Mouse (Mus musculus) hindbrain, embryonic 14.5 days (tissue): ENCODE data around the gene Stat4. TPM values are rescaled to one million over a fixed set of nuclear protein-coding genes. Genes with fewer than 3 reads are reported as not detected.

Experiments
- ATAC-seq: fragments of 200-750 bp; cut with Nextera tagmentation; 2 replicates; pipeline ENCODE4 v1.8.0; 2017; ENCODE audit warnings: moderate number of reproducible peaks, mild to moderate bottlenecking, moderate TSS enrichment, moderate library complexity; ENCODE audit not compliant: low FRiP score
- DNase-seq: peaks from one replicate; pipeline ENCODE4 v3.0.0-alpha.2; 2015; ENCODE audit warnings: low spot score
- H3K27ac ChIP-seq: fragments of 300-500 bp; sonication (generic); 2 replicates; pipeline ENCODE4 v1.5.1; 2014; ENCODE audit warnings: mild to moderate bottlenecking, moderate library complexity
- H3K27me3 ChIP-seq: fragments of 300-500 bp; sonication (generic); 2 replicates; pipeline ENCODE4 v1.6.1; 2014; ENCODE audit warnings: mild to moderate bottlenecking, low read length, mixed read lengths; ENCODE audit not compliant: control insufficient read depth, insufficient read depth
- H3K36me3 ChIP-seq: fragments of 300-500 bp; sonication (generic); replicated peaks from 2 replicates; pipeline ENCODE4 v1.6.1; 2014; ENCODE audit not compliant: control insufficient read depth, insufficient read depth
- H3K4me1 ChIP-seq: fragments of 300-500 bp; sonication (generic); replicated peaks from 2 replicates; pipeline ENCODE4 v1.6.1; 2014; ENCODE audit warnings: antibody characterized with exemption, low read length, mixed read lengths; ENCODE audit not compliant: control insufficient read depth, insufficient read depth
- H3K4me2 ChIP-seq: fragments of 300-500 bp; sonication (generic); replicated peaks from 2 replicates; pipeline ENCODE4 v1.6.1; 2014; ENCODE audit warnings: mild to moderate bottlenecking, moderate library complexity
- H3K4me3 ChIP-seq: fragments of 300-500 bp; sonication (generic); replicated peaks from 2 replicates; pipeline ENCODE4 v1.5.1; 2014; ENCODE audit warnings: mild to moderate bottlenecking, low read length
- H3K9ac ChIP-seq: fragments of 300-500 bp; sonication (generic); 2 replicates; pipeline ENCODE4 v1.6.1; 2014
- H3K9me3 ChIP-seq: fragments of 300-500 bp; sonication (generic); 2 replicates; pipeline ENCODE4 v1.6.1; 2016; ENCODE audit warnings: low read length; ENCODE audit not compliant: control insufficient read depth
- WGBS: fragments of 180-500 bp; shearing (Covaris S2); extraction: QIAGEN DNeasy Blood & Tissue Kit; methylation state at CpG from one replicate; pipeline ENCODE4 v1.1.7; 2014; 5-methylcytosine and 5-hydroxymethylcytosine counted together
- polyA plus RNA-seq: library from polyadenylated mRNA; unstranded; fragments of >200 nt; fragmentation: Nextera tagmentation; extraction: Ambion mirVana; gene quantifications from 2 replicates; pipeline ENCODE4 v1.2.1, GENCODE M21; 2014

Gene Stat4
- polyA plus RNA-seq, 1 experiment from 2014 or later, result 0.50 TPM

- Histone ChIP-seq H3K4me1 (0 out of 2 replicates have a peak, but pooled peaks cover 7% of the 10 kb centered on the region), H3K9ac (no peak overlapping the region), H3K4me2 (no peak overlapping the region), H3K4me3 (no peak overlapping the region), H3K9me3 (no peaks in the 10 kb centered on the region), H3K27ac (no peak overlapping the region), H3K27me3 (peaks cover 8% of the 10 kb centered on the region; the same call in 1 of the 2 replicates), H3K36me3 (no peaks in the 10 kb centered on the region)
- DNase-seq, result no peak
- ATAC-seq, result no peak
- 83% methylated on average over 7 of the region's 7 CpGs for WGBS
Measured at GRCm38 (mm10) chr1:52012757-52013156, 25.8 kb downstream of the Stat4 start.

- Histone ChIP-seq H3K27ac (no peak overlapping the region), H3K9ac (no peak overlapping the region), H3K27me3 (no peaks in the 10 kb centered on the region), H3K4me1 (no peaks in the 10 kb centered on the region), H3K9me3 (no peaks in the 10 kb centered on the region), H3K4me2 (no peak overlapping the region), H3K36me3 (no peaks in the 10 kb centered on the region), H3K4me3 (no peak overlapping the region)
- ATAC-seq (no peak), DNase-seq (no peak)
- WGBS, result 75% methylated on average over 4 of the region's 4 CpGs
Measured at GRCm38 (mm10) chr1:52019621-52020020, 32.7 kb downstream of the Stat4 start.

- H3K4me1 ChIP-seq, result no peaks in the 10 kb centered on the region
- H3K4me2 ChIP-seq, result no peak overlapping the region
- DNase-seq, result no peak
- ATAC-seq, result no peak
- H3K36me3 ChIP-seq, result no peaks in the 10 kb centered on the region
- H3K27me3 ChIP-seq, result no peaks in the 10 kb centered on the region
- H3K9me3 ChIP-seq, result no peaks in the 10 kb centered on the region
- no peak overlapping the region for H3K27ac ChIP-seq
- WGBS, result 87% methylated on average over 4 of the region's 4 CpGs
- no peak overlapping the region for H3K4me3 ChIP-seq
- H3K9ac ChIP-seq, result no peak overlapping the region
Measured at GRCm38 (mm10) chr1:52021936-52022725, 35.2 kb downstream of the Stat4 start.

- Histone ChIP-seq H3K9ac (no peak overlapping the region), H3K27me3 (no peaks in the 10 kb centered on the region), H3K4me1 (no peaks in the 10 kb centered on the region), H3K4me3 (no peak overlapping the region), H3K27ac (no peak overlapping the region), H3K4me2 (no peak overlapping the region), H3K36me3 (no peaks in the 10 kb centered on the region), H3K9me3 (no peaks in the 10 kb centered on the region)
- DNase-seq (no peak), ATAC-seq (no peak)
- WGBS, result 91% methylated on average over 5 of the region's 5 CpGs
Measured at GRCm38 (mm10) chr1:52028686-52029085, 41.7 kb downstream of the Stat4 start.

GRCm38 (mm10) chr1:52034816-52035752 lies 48.1 kb downstream of the Stat4 start:
- no peak overlapping the region for H3K4me2 ChIP-seq
- no peaks in the 10 kb centered on the region for H3K9me3 ChIP-seq
- H3K27me3 ChIP-seq, result no peaks in the 10 kb centered on the region
- H3K4me3 ChIP-seq, result no peak overlapping the region
- ATAC-seq (no peak), DNase-seq (no peak)
- H3K36me3 ChIP-seq, result no peaks in the 10 kb centered on the region
- no peak overlapping the region for H3K9ac ChIP-seq
- 88% methylated on average over 12 of the region's 12 CpGs for WGBS
- no peak overlapping the region for H3K27ac ChIP-seq
- H3K4me1 ChIP-seq, result 0 out of 2 replicates have a peak, but pooled peaks cover 5% of the 10 kb centered on the region

GRCm38 (mm10) chr1:52039151-52039550 lies 52.2 kb downstream of the Stat4 start:
- no peak overlapping the region for H3K4me2 ChIP-seq
- no peaks in the 10 kb centered on the region for H3K36me3 ChIP-seq
- no peaks in the 10 kb centered on the region for H3K9me3 ChIP-seq
- no peaks in the 10 kb centered on the region for H3K27me3 ChIP-seq
- ATAC-seq (no peak), DNase-seq (peak; percentile 38)
- 56% methylated on average over 7 of the region's 7 CpGs for WGBS
- no peak overlapping the region for H3K4me3 ChIP-seq
- H3K27ac ChIP-seq, result no peak overlapping the region
- 0 out of 2 replicates have a peak, but pooled peaks cover 5% of the 10 kb centered on the region for H3K4me1 ChIP-seq
- no peak overlapping the region for H3K9ac ChIP-seq

- no peak overlapping the region for H3K4me3 ChIP-seq
- WGBS, result 78% methylated on average over 9 of the region's 9 CpGs
- H3K9me3 ChIP-seq, result no peaks in the 10 kb centered on the region
- no peak overlapping the region for H3K9ac ChIP-seq
- H3K36me3 ChIP-seq, result no peaks in the 10 kb centered on the region
- H3K4me2 ChIP-seq, result no peak overlapping the region
- DNase-seq (no peak), ATAC-seq (no peak)
- H3K27ac ChIP-seq, result no peak overlapping the region
- H3K27me3 ChIP-seq, result no peaks in the 10 kb centered on the region
- H3K4me1 ChIP-seq, result 0 out of 2 replicates have a peak, but pooled peaks cover 5% of the 10 kb centered on the region
Measured at GRCm38 (mm10) chr1:52039626-52040025, 52.7 kb downstream of the Stat4 start.

GRCm38 (mm10) chr1:52040366-52041061 lies 53.6 kb downstream of the Stat4 start:
- Histone ChIP-seq H3K4me3 (no peak overlapping the region), H3K36me3 (no peaks in the 10 kb centered on the region), H3K27me3 (no peaks in the 10 kb centered on the region), H3K9me3 (no peaks in the 10 kb centered on the region), H3K9ac (no peak overlapping the region), H3K4me2 (no peak overlapping the region), H3K27ac (no peak overlapping the region), H3K4me1 (0 out of 2 replicates have a peak, but pooled peaks cover 5% of the 10 kb centered on the region)
- DNase-seq (no peak), ATAC-seq (no peak)
- WGBS, result 87% methylated on average over 11 of the region's 11 CpGs

GRCm38 (mm10) chr1:52043191-52043590 lies 56.2 kb downstream of the Stat4 start:
- Histone ChIP-seq H3K4me2 (no peak overlapping the region), H3K36me3 (no peaks in the 10 kb centered on the region), H3K9ac (no peak overlapping the region), H3K27ac (no peak overlapping the region), H3K4me1 (0 out of 2 replicates have a peak, but pooled peaks cover 5% of the 10 kb centered on the region), H3K27me3 (no peaks in the 10 kb centered on the region), H3K4me3 (no peak overlapping the region), H3K9me3 (no peaks in the 10 kb centered on the region)
- DNase-seq (no peak), ATAC-seq (no peak)
- WGBS, result 54% methylated on average over 4 of the region's 4 CpGs
